Mouse (Mus musculus) brain, embryonic 14.5 days (tissue): ENCODE results near the gene Prkar1b.

Experiments used
- CTCF ChIP-seq: fragments of 200-500 bp; IDR thresholded peaks from 2 replicates; pipeline ENCODE4 v1.5.1; 2012; ENCODE audit warnings: inconsistent platforms, mild to moderate bottlenecking, moderate library complexity, borderline replicate concordance; ENCODE audit not compliant: insufficient read depth, insufficient read length; ENCODE audit errors: extremely low read depth
- POLR2A ChIP-seq: fragments of 200-500 bp; IDR thresholded peaks from 2 replicates; pipeline ENCODE4 v1.6.1; 2012; ENCODE audit warnings: mild to moderate bottlenecking, inconsistent platforms, borderline replicate concordance; ENCODE audit not compliant: poor library complexity, insufficient read depth, insufficient read length, severe bottlenecking; ENCODE audit errors: extremely low read depth

DNA sequence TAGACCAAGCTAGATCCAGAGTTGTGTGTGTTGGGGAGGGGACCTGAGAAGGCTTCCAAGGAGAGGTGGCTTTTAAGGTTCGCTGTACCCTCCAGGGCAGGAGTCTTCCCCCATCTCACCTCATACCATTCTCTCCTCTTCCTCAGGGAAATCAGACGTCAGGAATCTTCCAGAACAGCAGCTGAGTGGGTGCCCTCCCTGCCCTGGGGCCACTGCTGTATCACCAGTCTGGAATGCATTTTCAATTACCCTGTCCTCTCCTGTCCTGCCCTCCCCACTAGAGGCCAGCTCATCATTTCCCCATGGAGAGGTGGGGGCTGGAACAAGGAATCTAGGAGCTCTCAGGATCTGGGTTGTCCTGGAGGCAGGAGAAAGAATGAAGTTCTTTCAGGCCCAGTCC lies 139.2 kb downstream of the Prkar1b start:
- TF ChIP-seq CTCF (no peak), POLR2A (no peak)
